Mouse (Mus musculus) layer of hippocampus, adult 9-10 months (tissue): ENCODE measurements around the gene Cdkl4.

Experiments
- DNase-seq: peaks from one replicate; pipeline ENCODE4 v3.0.0; 2022; ENCODE audit warnings: low spot score

Gene Cdkl4

DNA sequence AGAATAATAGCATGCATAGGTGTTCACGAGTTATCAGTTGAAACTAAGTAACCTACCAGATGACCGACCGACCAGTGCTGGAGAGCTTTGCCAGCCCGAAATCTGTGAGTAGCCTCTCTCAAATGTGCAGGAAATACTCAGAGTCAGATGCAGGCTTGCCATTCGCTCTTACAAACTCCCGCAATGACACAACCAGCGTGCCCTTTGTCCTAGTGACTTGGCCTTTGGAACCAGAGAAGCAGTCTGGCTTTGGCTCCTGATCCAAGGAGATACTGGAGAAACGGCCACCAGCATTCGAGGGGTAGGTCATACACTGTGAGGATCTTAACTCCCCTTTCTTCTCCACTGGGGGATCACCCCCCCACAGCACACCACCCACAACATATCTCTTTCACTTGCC is 61.7 kb downstream of the Cdkl4 start:
- DNase-seq = no peak

DNA sequence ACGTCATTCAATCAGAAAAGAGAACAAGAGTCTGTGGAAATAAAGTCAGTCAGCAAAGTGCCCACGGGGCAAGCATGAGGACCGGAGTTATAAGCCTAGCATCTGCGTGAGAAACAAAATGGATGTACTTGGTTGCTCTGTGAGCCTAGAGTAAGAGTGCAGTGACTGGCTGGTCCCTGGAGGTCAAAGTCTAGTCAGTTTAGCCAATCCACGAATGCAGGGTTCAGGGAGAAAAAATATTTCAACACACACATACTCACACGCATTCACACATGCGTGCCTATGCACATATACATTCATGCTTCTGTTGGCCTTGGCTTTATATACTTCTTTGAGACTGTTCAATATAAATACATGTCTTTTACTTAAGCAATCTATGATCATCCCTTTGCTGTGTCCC is 62.1 kb downstream of the Cdkl4 start:
- no peak for DNase-seq

DNA sequence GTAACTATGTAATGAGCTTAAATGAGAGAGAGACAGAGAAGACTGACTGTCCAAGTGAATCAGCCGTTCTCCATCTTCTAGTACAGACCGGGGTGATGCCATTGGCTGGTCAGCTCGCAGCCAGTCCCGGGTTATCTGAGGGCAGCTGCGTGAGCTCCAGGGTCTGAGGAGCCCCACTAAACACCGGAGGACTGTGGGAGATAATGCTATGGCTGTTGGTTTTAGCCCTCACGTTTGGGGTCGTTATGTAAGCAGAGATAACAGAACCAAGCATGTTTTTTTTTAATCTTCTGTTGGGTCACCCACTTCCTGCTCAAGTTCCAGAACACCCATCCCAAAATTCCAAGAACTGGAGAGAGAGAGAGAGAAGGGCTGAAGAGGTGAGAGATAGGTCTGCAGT is 63.8 kb downstream of the Cdkl4 start:
- no peak for DNase-seq

DNA sequence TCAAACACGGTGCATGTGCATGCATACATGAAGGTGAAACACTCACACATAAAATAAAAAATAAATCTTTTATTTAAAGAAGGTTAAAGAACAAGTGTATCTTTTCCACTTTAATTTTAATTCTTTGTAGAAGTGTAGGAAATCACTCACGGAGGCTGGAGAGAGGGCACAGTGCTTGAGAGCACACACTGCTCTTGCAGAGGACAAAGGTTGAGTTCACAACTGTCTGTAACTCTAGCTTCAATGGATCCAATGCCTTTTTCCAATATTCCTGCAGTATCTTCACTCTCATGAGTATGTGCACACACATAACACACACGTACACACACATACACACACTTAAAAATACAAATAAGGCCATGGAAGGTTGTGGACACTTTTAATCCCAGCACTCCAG is 67.2 kb downstream of the Cdkl4 start:
- no peak for DNase-seq

GRCm38 (mm10) chr17:80509494-80510458 is 67.8 kb downstream of the Cdkl4 start:
- DNase-seq = no peak

GRCm38 (mm10) chr17:80505766-80506165 is 71.8 kb downstream of the Cdkl4 start:
- no peak for DNase-seq

DNA sequence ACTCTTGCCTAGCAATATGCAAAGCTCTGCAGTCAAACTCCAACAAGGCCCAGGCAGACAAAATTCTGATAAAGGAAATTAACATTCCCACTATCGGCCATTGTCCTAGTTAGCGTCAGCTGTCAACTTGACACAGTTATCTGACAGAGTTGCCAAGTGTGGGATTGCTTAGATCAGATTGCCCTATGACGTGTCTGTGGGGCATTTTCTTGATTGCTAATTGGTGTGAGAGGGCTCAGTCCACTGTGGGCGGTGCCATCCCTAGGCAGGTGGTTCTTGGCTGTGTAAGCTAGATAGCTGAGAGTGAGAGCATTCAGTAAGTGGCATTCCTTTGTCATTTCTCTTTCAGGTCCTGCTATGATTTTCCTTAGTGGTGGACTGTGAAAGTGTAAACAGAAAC is 72.3 kb downstream of the Cdkl4 start:
- no peak for DNase-seq

DNA sequence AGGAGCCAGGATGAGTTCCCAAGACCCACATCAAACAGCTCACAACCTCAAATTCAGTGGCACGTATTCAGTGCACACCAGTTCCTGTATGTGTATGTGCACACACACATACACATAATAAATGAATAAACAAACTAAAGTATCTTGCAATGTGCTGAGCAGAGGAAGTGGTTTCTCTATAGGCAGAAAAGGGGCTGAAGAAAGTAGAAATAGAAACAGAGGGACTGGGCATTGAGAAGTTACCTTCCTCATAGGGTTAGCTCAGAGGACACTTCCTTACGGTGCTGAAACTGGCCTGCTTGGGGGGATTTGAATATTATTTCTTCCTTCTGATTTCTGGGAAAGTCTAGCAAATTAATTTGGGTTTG is 75.8 kb downstream of the Cdkl4 start:
- no peak for DNase-seq

DNA sequence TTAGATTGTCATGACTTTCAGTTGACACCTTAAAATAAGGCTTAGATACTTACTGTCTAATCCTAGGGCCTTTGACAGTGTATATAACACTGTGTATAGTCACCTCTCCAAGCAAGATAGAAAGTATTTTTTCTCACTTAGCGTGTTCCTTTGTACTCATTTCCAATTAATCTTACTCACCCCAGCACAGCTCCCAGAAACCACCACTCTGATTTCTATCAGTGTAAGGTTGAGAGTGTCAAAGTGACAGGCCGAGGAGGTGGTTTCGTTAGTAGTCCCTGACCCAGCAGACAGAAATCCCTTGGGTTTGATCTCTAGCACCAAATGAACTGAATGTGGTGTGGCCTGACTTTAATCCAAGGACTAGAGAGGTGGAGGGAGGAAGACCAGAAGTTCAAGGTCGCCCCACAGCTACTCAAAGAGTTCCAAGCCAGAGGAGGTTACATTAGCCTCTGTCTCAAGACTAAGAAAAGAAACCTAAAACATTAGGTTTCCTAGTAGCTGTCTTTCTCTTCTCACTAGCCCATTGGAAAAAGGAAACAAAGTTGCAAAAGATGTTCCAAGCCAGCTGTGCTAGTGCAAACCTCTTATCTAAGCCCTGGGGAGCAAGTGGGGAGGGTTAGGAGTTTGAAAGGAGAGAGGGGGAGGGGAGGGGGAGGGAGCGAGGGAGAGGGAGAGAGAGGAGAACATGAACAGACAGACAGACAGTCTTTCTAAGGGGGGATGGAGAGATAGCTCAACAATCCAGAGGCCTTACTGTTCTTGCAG is 76.4 kb downstream of the Cdkl4 start:
- no peak for DNase-seq

- no peak for DNase-seq
Measured at GRCm38 (mm10) chr17:80500025-80500424, 77.6 kb downstream of the Cdkl4 start.

DNA sequence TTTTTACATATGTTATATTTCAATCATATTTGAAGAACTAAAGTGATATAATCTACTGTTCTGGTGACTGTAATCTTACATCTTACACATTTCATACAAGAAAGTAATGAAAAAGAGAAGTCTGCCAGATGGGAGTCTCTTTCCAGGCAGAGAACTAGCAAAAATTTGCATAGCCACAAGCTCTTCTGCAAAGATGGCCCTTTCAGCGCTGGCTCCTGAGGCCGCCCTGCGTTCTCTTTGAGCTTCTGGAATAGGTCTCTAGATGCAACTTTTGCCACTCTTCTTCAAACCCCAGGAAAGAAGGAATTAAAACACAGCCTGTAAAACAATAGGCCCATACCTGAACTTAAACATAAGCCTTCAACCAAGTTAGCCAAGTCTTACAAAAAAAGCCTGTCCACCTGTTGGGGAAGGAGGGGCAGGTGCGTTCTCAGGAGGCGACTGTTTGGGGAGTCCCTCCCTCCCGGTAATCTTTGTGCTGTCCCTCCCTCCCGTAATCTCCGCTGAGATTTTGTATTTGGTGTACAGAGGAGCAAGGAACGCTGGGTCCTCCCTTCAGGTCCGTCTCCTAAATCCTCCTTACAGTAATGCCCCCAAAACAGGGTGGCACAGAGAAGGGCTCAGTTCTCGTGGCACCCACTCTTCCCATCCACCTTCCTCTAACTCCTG is 78.9 kb downstream of the Cdkl4 start:
- no peak for DNase-seq

DNA sequence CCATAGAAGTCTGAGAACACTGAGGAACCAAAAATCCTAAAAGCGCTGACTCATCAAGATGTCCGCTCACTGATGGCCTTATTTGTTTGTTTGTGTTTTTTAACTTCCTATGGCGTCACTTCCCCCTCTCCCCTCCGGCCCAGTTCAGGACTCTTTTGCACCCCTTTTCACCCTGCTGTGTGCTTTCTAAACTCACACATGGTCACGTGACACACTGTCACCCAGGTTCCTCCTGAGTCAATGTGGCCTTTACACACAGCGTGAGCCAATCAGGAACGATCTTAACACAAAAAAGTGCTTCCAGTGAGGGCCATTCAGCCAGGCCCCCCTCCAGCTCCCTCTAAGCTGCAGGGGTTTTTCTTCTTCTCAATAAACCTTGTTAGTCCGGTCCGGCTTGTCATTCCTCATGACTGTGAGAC is 80.4 kb downstream of the Cdkl4 start:
- no peak for DNase-seq

- no peak for DNase-seq
Measured at GRCm38 (mm10) chr17:80496607-80497170, 80.9 kb downstream of the Cdkl4 start.

DNA sequence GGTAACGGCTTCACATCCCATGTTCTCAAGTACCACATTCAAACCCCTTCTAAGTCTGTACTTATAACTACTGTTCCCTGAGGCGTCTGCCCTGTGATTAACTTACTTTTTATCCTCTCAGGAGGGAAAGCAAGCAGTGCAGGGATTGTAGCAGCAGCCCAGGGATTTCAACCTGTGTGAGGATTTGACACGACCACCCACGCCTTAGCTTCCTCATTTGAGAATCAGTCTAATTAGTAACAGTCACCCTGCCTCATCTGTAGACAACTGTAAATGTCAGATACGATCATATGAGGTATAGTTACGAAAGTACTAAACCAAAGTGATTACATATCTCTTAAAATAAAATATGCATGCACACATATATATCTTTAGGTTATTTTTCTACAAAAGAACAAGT is 81.4 kb downstream of the Cdkl4 start:
- DNase-seq = no peak

- no peak for DNase-seq
Measured at GRCm38 (mm10) chr17:80493891-80494290, 83.7 kb downstream of the Cdkl4 start.

- no peak for DNase-seq
Measured at GRCm38 (mm10) chr17:80492811-80493210, 84.8 kb downstream of the Cdkl4 start.

GRCm38 (mm10) chr17:80492274-80492673 is 85.3 kb downstream of the Cdkl4 start:
- DNase-seq = no peak

DNA sequence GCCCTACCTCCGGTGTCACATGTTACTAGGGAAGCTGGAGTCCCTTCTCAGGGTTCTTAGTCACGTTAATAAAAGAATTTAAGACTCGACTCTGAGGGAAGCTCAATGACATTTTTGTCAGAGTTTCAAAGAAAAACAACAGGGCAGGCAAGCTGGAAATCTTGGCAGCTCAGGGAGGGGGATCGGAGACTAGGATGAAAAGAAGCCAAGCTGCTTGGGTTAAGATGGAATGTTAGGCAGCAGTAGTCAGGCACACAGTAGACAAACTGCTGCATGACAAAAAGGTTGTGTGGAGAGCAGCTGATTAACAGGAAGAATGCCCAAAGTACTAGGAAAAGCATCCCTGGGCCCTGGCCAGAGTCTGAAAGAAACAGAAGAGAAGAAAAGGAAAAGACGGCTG is 87.4 kb downstream of the Cdkl4 start:
- no peak for DNase-seq

- DNase-seq = no peak
Measured at GRCm38 (mm10) chr17:80488918-80489317, 88.7 kb downstream of the Cdkl4 start.

GRCm38 (mm10) chr17:80485160-80485559 is 92.5 kb downstream of the Cdkl4 start:
- no peak for DNase-seq

- no peak for DNase-seq
Measured at GRCm38 (mm10) chr17:80480855-80481224, 96.8 kb downstream of the Cdkl4 start.
